Mouse (Mus musculus) heart, embryonic 13.5 days (tissue): ENCODE results near the gene Oas2. TPM values are rescaled to one million over a fixed set of nuclear protein-coding genes. Genes with fewer than 3 reads are reported as not detected.
A peak's percentile ranks its signal among the peaks of the same experiment; 100 is the strongest.

Experiments used
- ATAC-seq: fragments of 200-750 bp; cut with Nextera tagmentation; 2 replicates; pipeline ENCODE4 v1.8.0; 2017; ENCODE audit warnings: moderate TSS enrichment; ENCODE audit not compliant: insufficient number of reproducible peaks, low FRiP score, low TSS enrichment; ENCODE audit errors: extremely low read depth
- H3K27ac ChIP-seq: fragments of 300-500 bp; sonication (generic); replicated peaks from 2 replicates; pipeline ENCODE4 v1.5.1; 2015; ENCODE audit warnings: moderate library complexity, mild to moderate bottlenecking, inconsistent platforms
- H3K27me3 ChIP-seq: fragments of 300-500 bp; sonication (generic); replicated peaks from 2 replicates; pipeline ENCODE4 v1.6.1; 2015; ENCODE audit warnings: mild to moderate bottlenecking, inconsistent platforms
- H3K36me3 ChIP-seq: fragments of 300-500 bp; sonication (generic); 2 replicates; pipeline ENCODE4 v1.6.1; 2015; ENCODE audit warnings: mild to moderate bottlenecking, inconsistent platforms
- H3K4me1 ChIP-seq: fragments of 300-500 bp; sonication (generic); 2 replicates; pipeline ENCODE4 v1.6.1; 2015; ENCODE audit warnings: inconsistent platforms
- H3K4me2 ChIP-seq: fragments of 300-500 bp; sonication (generic); 2 replicates; pipeline ENCODE4 v1.6.1; 2015; ENCODE audit warnings: inconsistent platforms, mild to moderate bottlenecking, moderate library complexity
- H3K4me3 ChIP-seq: fragments of 300-500 bp; sonication (generic); 2 replicates; pipeline ENCODE4 v1.5.1; 2015; ENCODE audit warnings: moderate library complexity, mild to moderate bottlenecking, inconsistent platforms
- H3K9ac ChIP-seq: fragments of 300-500 bp; sonication (generic); 2 replicates; pipeline ENCODE4 v1.6.1; 2015; ENCODE audit warnings: inconsistent platforms, mild to moderate bottlenecking, moderate library complexity
- H3K9me3 ChIP-seq: fragments of 300-500 bp; sonication (generic); 2 replicates; pipeline ENCODE4 v1.6.1; 2016; ENCODE audit warnings: inconsistent platforms
- WGBS: fragments of 180-500 bp; shearing (Covaris S2); methylation state at CpG from one replicate; pipeline ENCODE4 v1.1.7; 2015; ENCODE audit warnings: mixed read lengths; 5-methylcytosine and 5-hydroxymethylcytosine counted together
- polyA plus RNA-seq: library from polyadenylated mRNA; unstranded; fragments of >200 nt; fragmentation: Nextera tagmentation; extraction: Ambion mirVana; gene quantifications from 2 replicates; pipeline ENCODE4 v1.2.1, GENCODE M21; 2015

The Oas2 gene
- polyA plus RNA-seq, 1 experiment from 2014 or later = 0.32 TPM

GRCm38 (mm10) chr5:120729319-120729718 is 20.3 kb downstream of the Oas2 start:
- H3K4me3 ChIP-seq = no peak overlapping the region
- H3K9me3 ChIP-seq = no peaks in the 10 kb centered on the region
- no peaks in the 10 kb centered on the region for H3K4me1 ChIP-seq
- ATAC-seq = no peak
- peaks cover 27% of the 10 kb centered on the region for H3K27me3 ChIP-seq
- H3K36me3 ChIP-seq = no peaks in the 10 kb centered on the region
- H3K27ac ChIP-seq = no peak overlapping the region
- H3K9ac ChIP-seq = no peak overlapping the region
- WGBS = 63% methylated on average over 10 of the region's 10 CpGs
- H3K4me2 ChIP-seq = no peak overlapping the region

- no peaks in the 10 kb centered on the region for H3K9me3 ChIP-seq
- H3K9ac ChIP-seq = no peak overlapping the region
- H3K4me2 ChIP-seq = no peak overlapping the region
- H3K27ac ChIP-seq = no peak overlapping the region
- WGBS = 56% methylated on average over 12 of the region's 12 CpGs
- H3K27me3 ChIP-seq = peaks cover 31% of the 10 kb centered on the region
- no peak overlapping the region for H3K4me3 ChIP-seq
- ATAC-seq = no peak
- no peaks in the 10 kb centered on the region for H3K36me3 ChIP-seq
- H3K4me1 ChIP-seq = no peaks in the 10 kb centered on the region
Observed at GRCm38 (mm10) chr5:120725811-120726455, 23.7 kb downstream of the Oas2 start.

- Histone ChIP-seq H3K27me3 (peaks cover 26% of the 10 kb centered on the region), H3K4me2 (no peak overlapping the region), H3K9me3 (peaks cover 5% of the 10 kb centered on the region; the same call in 1 of the 2 replicates), H3K4me1 (no peaks in the 10 kb centered on the region), H3K36me3 (no peaks in the 10 kb centered on the region), H3K27ac (no peak overlapping the region), H3K4me3 (no peak overlapping the region), H3K9ac (no peak overlapping the region)
- ATAC-seq = no peak
- 53% methylated on average over 7 of the region's 7 CpGs for WGBS
Observed at GRCm38 (mm10) chr5:120721005-120721404, 28.6 kb downstream of the Oas2 start.

GRCm38 (mm10) chr5:120718600-120719378 is 30.9 kb downstream of the Oas2 start:
- Histone ChIP-seq H3K36me3 (no peaks in the 10 kb centered on the region), H3K4me2 (no peak overlapping the region), H3K27me3 (peaks cover 39% of the 10 kb centered on the region), H3K9me3 (peaks cover 5% of the 10 kb centered on the region; the same call in 1 of the 2 replicates), H3K9ac (no peak overlapping the region), H3K27ac (no peak overlapping the region), H3K4me3 (no peak overlapping the region), H3K4me1 (peaks cover 6% of the 10 kb centered on the region; the same call in 1 of the 2 replicates)
- 44% methylated on average over 15 of the region's 15 CpGs for WGBS
- ATAC-seq = 0 out of 2 replicates have a peak, but pooled peaks have one; percentile 7

GRCm38 (mm10) chr5:120717136-120717535 is 32.5 kb downstream of the Oas2 start:
- peaks cover 6% of the 10 kb centered on the region; the same call in 1 of the 2 replicates for H3K4me1 ChIP-seq
- H3K4me2 ChIP-seq = no peak overlapping the region
- H3K36me3 ChIP-seq = no peaks in the 10 kb centered on the region
- no peak overlapping the region for H3K9ac ChIP-seq
- no peak overlapping the region for H3K27ac ChIP-seq
- H3K9me3 ChIP-seq = peaks cover 5% of the 10 kb centered on the region; the same call in 1 of the 2 replicates
- no peak overlapping the region for H3K4me3 ChIP-seq
- ATAC-seq = no peak
- H3K27me3 ChIP-seq = peaks cover 48% of the 10 kb centered on the region
- WGBS = 49% methylated on average over 10 of the region's 10 CpGs

- no peak overlapping the region for H3K9ac ChIP-seq
- no peak for ATAC-seq
- no peak overlapping the region for H3K27ac ChIP-seq
- no peaks in the 10 kb centered on the region for H3K36me3 ChIP-seq
- H3K4me3 ChIP-seq = no peak overlapping the region
- H3K4me2 ChIP-seq = peak overlapping the region; percentile 28
- peaks cover 76% of the 10 kb centered on the region for H3K27me3 ChIP-seq
- peaks cover 23% of the 10 kb centered on the region for H3K4me1 ChIP-seq
- 4% methylated on average over 16 of the region's 16 CpGs for WGBS
- H3K9me3 ChIP-seq = no peaks in the 10 kb centered on the region
Observed at GRCm38 (mm10) chr5:120714314-120714713, 35.3 kb downstream of the Oas2 start.

- H3K27me3 ChIP-seq = peaks cover 92% of the 10 kb centered on the region
- no peak for ATAC-seq
- 66% methylated on average over 8 of the region's 8 CpGs for WGBS
Observed at GRCm38 (mm10) chr5:120712721-120713120, 36.9 kb downstream of the Oas2 start.

GRCm38 (mm10) chr5:120711827-120712226 is 37.8 kb downstream of the Oas2 start, which contains the start of gene Dtx1:
Dtx1 (minus strand) TSS chr5:120711927.
- peaks cover 99% of the 10 kb centered on the region for H3K27me3 ChIP-seq
- WGBS = 32% methylated on average over 3 of the region's 3 CpGs

More at GRCm38 (mm10) chr5:120712721-120713120, 36.9 kb downstream of the Oas2 start:
- H3K9ac ChIP-seq = no peak overlapping the region
- H3K36me3 ChIP-seq = no peaks in the 10 kb centered on the region
- no peak overlapping the region for H3K4me2 ChIP-seq
- no peak overlapping the region for H3K4me3 ChIP-seq
- no peaks in the 10 kb centered on the region for H3K9me3 ChIP-seq
- H3K27ac ChIP-seq = no peak overlapping the region
- peaks cover 23% of the 10 kb centered on the region for H3K4me1 ChIP-seq

GRCm38 (mm10) chr5:120711416-120711815 is 38.2 kb downstream of the Oas2 start:
- no peak for ATAC-seq
- peak overlapping the region; percentile 52 for H3K4me3 ChIP-seq
- peak overlapping the region; percentile 74 for H3K4me2 ChIP-seq
- 3% methylated on average over 38 of the region's 43 CpGs for WGBS
- no peak overlapping the region for H3K27ac ChIP-seq
- peaks cover 99% of the 10 kb centered on the region for H3K27me3 ChIP-seq
- no peaks in the 10 kb centered on the region for H3K9me3 ChIP-seq
- H3K4me1 ChIP-seq = peaks cover 27% of the 10 kb centered on the region
- peak overlapping the region; percentile 68 for H3K9ac ChIP-seq
- no peaks in the 10 kb centered on the region for H3K36me3 ChIP-seq

More at GRCm38 (mm10) chr5:120711827-120712226, 37.8 kb downstream of the Oas2 start, which contains the start of gene Dtx1:
- Histone ChIP-seq H3K36me3 (no peaks in the 10 kb centered on the region), H3K4me3 (peak within 1 kb of the TSS; percentile 52), H3K4me1 (peaks cover 23% of the 10 kb centered on the region), H3K4me2 (peak within 1 kb of the TSS; percentile 74), H3K9me3 (no peaks in the 10 kb centered on the region), H3K9ac (peak within 1 kb of the TSS; percentile 68), H3K27ac (no peak within 1 kb of the TSS)
- no peak for ATAC-seq

- Histone ChIP-seq H3K9me3 (no peaks in the 10 kb centered on the region), H3K36me3 (no peaks in the 10 kb centered on the region), H3K27me3 (peaks cover 99% of the 10 kb centered on the region), H3K4me1 (peaks cover 26% of the 10 kb centered on the region), H3K27ac (no peak overlapping the region), H3K4me2 (peak overlapping the region; percentile 74), H3K4me3 (peak overlapping the region; percentile 52), H3K9ac (peak overlapping the region; percentile 68)
- no peak for ATAC-seq
- 2% methylated on average over 25 of the region's 34 CpGs for WGBS
Observed at GRCm38 (mm10) chr5:120710826-120711248, 38.8 kb downstream of the Oas2 start.

GRCm38 (mm10) chr5:120710161-120710825 is 39.4 kb downstream of the Oas2 start:
- no peak for ATAC-seq
- Histone ChIP-seq H3K27me3 (peaks cover 100% of the 10 kb centered on the region), H3K4me3 (peak overlapping the region; percentile 52), H3K4me2 (peak overlapping the region; percentile 74), H3K9me3 (no peaks in the 10 kb centered on the region), H3K27ac (no peak overlapping the region), H3K4me1 (peaks cover 21% of the 10 kb centered on the region), H3K9ac (peak overlapping the region; percentile 68), H3K36me3 (no peaks in the 10 kb centered on the region)
- 3% methylated on average over 40 of the region's 40 CpGs for WGBS
